Mouse (Mus musculus) limb, embryonic 13.5 days (tissue): ENCODE results near the gene Pde1a. TPM values are rescaled to one million over a fixed set of nuclear protein-coding genes. Genes with fewer than 3 reads are reported as not detected.
A peak's percentile ranks its signal among the peaks of the same experiment; 100 is the strongest.

Experiments
- ATAC-seq: fragments of 200-750 bp; cut with Nextera tagmentation; 2 replicates; pipeline ENCODE4 v1.8.0; 2017; ENCODE audit warnings: low read depth, moderate number of reproducible peaks, moderate TSS enrichment; ENCODE audit not compliant: low FRiP score
- H3K27ac ChIP-seq: fragments of 300-500 bp; sonication (generic); 2 replicates; pipeline ENCODE4 v1.5.1; 2015; ENCODE audit warnings: inconsistent platforms, mild to moderate bottlenecking, moderate library complexity
- H3K27me3 ChIP-seq: fragments of 300-500 bp; sonication (generic); 2 replicates; pipeline ENCODE4 v1.6.1; 2015; ENCODE audit warnings: mild to moderate bottlenecking, inconsistent platforms
- H3K36me3 ChIP-seq: fragments of 300-500 bp; sonication (generic); 2 replicates; pipeline ENCODE4 v1.6.1; 2015; ENCODE audit warnings: inconsistent platforms, mild to moderate bottlenecking, moderate library complexity
- H3K4me1 ChIP-seq: fragments of 300-500 bp; sonication (generic); 2 replicates; pipeline ENCODE4 v1.6.1; 2015; ENCODE audit warnings: inconsistent platforms
- H3K4me2 ChIP-seq: fragments of 300-500 bp; sonication (generic); replicated peaks from 2 replicates; pipeline ENCODE4 v1.6.1; 2015; ENCODE audit warnings: inconsistent platforms, mild to moderate bottlenecking, moderate library complexity
- H3K4me3 ChIP-seq: fragments of 300-500 bp; sonication (generic); 2 replicates; pipeline ENCODE4 v1.5.1; 2015; ENCODE audit warnings: moderate library complexity, mild to moderate bottlenecking, inconsistent platforms
- H3K9ac ChIP-seq: fragments of 300-500 bp; sonication (generic); 2 replicates; pipeline ENCODE4 v1.6.1; 2015; ENCODE audit warnings: mild to moderate bottlenecking, inconsistent platforms
- H3K9me3 ChIP-seq: fragments of 300-500 bp; sonication (generic); 2 replicates; pipeline ENCODE4 v1.6.1; 2016; ENCODE audit warnings: inconsistent platforms
- WGBS: fragments of 180-500 bp; shearing (Covaris S2); methylation state at CpG from one replicate; pipeline ENCODE4 v1.1.7; 2015; 5-methylcytosine and 5-hydroxymethylcytosine counted together
- polyA plus RNA-seq: library from polyadenylated mRNA; unstranded; fragments of >200 nt; fragmentation: Nextera tagmentation; extraction: Ambion mirVana; gene quantifications from 2 replicates; pipeline ENCODE4 v1.2.1, GENCODE M21; 2015

The Pde1a gene
- polyA plus RNA-seq: 5.0 and 5.9 TPM in 2 replicates

GRCm38 (mm10) chr2:80128861-80129698, at the start of gene Pde1a:
TSS of gene Pde1a (minus strand) at chr2:80129458.
- peaks cover 16% of the 10 kb centered on the region for H3K4me1 ChIP-seq
- peak; percentile 90 for ATAC-seq
- no peaks in the 10 kb centered on the region for H3K9me3 ChIP-seq
- H3K4me2 ChIP-seq: peak within 1 kb of the TSS; percentile 69
- WGBS: 7% methylated on average over 21 of the region's 21 CpGs
- H3K36me3 ChIP-seq: no peaks in the 10 kb centered on the region
- peak within 1 kb of the TSS; percentile 39 for H3K4me3 ChIP-seq
- peak within 1 kb of the TSS; percentile 15; the same call in 1 of the 2 replicates for H3K27ac ChIP-seq
- H3K27me3 ChIP-seq: no peaks in the 10 kb centered on the region
- peak within 1 kb of the TSS; percentile 13 for H3K9ac ChIP-seq

GRCm38 (mm10) chr2:80178608-80179280, 49.5 kb upstream of the Pde1a start:
- WGBS: 58% methylated on average over 4 of the region's 4 CpGs
- no peak overlapping the region for H3K27ac ChIP-seq
- ATAC-seq: no peak
- H3K4me2 ChIP-seq: no peak overlapping the region
- H3K27me3 ChIP-seq: no peaks in the 10 kb centered on the region
- no peaks in the 10 kb centered on the region for H3K4me1 ChIP-seq
- no peaks in the 10 kb centered on the region for H3K9me3 ChIP-seq
- no peaks in the 10 kb centered on the region for H3K36me3 ChIP-seq
- no peak overlapping the region for H3K4me3 ChIP-seq
- no peak overlapping the region for H3K9ac ChIP-seq

DNA sequence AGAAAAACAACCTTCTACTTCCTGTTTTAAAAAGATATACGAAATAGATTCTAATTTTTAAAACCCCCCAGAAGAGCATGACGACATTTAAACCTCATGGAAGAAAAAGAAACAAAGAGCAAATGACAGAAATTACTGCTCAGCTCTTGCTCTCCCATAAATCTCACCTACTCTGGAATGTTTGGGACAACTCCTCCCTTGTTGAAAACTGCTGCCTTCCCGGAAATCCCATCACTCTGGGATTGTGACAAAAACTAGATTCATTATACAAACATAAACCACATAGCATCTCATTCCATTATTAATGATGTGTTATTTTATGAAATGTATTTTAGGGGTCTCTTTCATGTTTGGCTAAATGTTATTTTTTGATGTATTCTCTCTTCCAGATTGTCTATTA, 48.9 kb upstream of the Pde1a start:
- 46% methylated on average over 3 of the region's 3 CpGs for WGBS
- H3K27ac ChIP-seq: no peak overlapping the region
- no peak overlapping the region for H3K9ac ChIP-seq
- no peaks in the 10 kb centered on the region for H3K4me1 ChIP-seq
- ATAC-seq: no peak
- no peaks in the 10 kb centered on the region for H3K9me3 ChIP-seq
- no peaks in the 10 kb centered on the region for H3K27me3 ChIP-seq
- H3K4me3 ChIP-seq: no peak overlapping the region
- H3K36me3 ChIP-seq: no peaks in the 10 kb centered on the region
- no peak overlapping the region for H3K4me2 ChIP-seq

DNA sequence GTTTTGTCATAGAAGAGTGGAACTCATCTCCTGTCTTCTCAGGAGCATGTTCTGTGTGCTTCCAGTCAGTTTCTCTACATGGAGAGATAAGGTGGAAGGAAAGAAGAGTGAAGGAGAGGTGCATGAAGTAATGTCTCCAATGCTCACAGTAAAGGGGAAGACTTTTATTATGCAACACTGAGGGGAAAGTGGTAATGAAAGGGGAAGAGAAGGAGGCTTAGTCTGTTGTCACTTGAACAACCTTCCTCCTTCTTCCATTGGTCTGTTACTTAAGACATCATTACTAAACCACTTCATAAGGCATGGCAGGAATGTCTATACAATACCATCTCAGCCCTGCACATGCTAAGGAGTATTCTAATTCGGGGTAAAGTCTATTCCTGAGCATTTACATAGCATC, 38.8 kb upstream of the Pde1a start:
- Histone ChIP-seq H3K4me2 (no peak overlapping the region), H3K4me1 (no peaks in the 10 kb centered on the region), H3K9ac (no peak overlapping the region), H3K9me3 (no peaks in the 10 kb centered on the region), H3K27ac (no peak overlapping the region), H3K27me3 (no peaks in the 10 kb centered on the region), H3K4me3 (no peak overlapping the region), H3K36me3 (no peaks in the 10 kb centered on the region)
- 90% methylated on average over 1 of the region's 1 CpGs for WGBS
- ATAC-seq: no peak

DNA sequence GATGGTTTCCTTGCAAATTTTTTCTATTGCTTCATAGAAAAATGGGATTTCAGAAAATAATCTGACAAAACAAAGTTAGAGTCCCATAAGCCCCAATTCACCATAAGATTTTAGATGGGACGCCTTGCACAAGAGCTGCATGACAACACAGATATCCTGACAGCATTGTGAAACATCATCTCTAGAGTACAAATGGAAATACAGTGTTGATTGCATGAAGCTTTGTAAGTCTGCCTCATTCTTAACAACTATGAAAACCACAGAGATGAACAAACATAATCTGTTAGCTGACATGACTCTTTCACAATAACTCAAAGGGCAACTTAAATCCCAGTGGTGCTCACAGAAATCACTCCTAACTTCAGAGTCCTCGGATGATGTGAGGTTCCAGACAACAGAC, 29.5 kb upstream of the Pde1a start:
- Histone ChIP-seq H3K9ac (no peak overlapping the region), H3K4me2 (no peak overlapping the region), H3K36me3 (no peaks in the 10 kb centered on the region), H3K4me3 (no peak overlapping the region), H3K9me3 (no peaks in the 10 kb centered on the region), H3K27ac (no peak overlapping the region), H3K4me1 (no peaks in the 10 kb centered on the region), H3K27me3 (no peaks in the 10 kb centered on the region)
- 89% methylated on average over 2 of the region's 2 CpGs for WGBS
- no peak for ATAC-seq

DNA sequence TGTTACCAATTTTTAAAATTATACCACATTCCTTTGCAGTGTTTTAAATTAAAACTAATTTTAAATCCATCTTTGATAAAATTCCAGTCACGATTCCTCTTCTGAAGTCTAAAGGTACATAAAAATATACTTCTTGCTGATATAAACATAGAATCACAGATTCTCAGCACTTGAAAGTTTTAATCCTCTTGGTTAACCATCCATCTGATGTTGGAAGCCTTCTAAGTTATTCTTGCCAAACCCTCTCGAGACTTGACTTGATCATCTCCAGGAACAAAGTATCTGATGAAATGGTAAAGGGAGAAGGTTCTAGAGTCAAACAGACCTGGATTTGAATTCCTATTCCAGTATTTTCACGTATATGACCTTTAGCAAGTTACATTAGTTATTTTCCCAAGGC, 28.9 kb upstream of the Pde1a start:
- 87% methylated on average over 3 of the region's 3 CpGs for WGBS
- ATAC-seq: no peak
- no peaks in the 10 kb centered on the region for H3K9me3 ChIP-seq
- H3K36me3 ChIP-seq: no peaks in the 10 kb centered on the region
- H3K4me3 ChIP-seq: no peak overlapping the region
- H3K4me1 ChIP-seq: no peaks in the 10 kb centered on the region
- H3K27me3 ChIP-seq: no peaks in the 10 kb centered on the region
- no peak overlapping the region for H3K9ac ChIP-seq
- H3K4me2 ChIP-seq: no peak overlapping the region
- no peak overlapping the region for H3K27ac ChIP-seq

DNA sequence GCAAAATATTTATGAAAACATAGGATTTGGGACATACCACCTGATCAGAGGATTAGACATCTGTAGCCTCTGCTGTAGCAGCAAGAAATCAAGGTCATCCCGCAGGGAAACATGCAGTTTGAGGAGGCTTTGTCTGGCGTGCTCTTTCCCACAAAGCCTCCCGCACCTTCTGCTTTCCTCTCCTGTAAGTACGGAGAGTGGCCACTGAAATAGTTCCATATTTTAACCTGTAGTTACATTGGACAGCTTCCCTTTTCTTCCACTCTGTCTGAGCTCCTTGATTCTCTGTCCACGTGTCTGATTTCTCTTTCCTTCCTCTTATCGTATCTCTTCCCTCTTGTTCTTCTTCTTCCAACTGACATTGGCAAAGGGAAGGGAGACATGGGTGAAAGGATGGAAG, 20.8 kb upstream of the Pde1a start:
- no peak for ATAC-seq
- Histone ChIP-seq H3K4me3 (no peak overlapping the region), H3K27ac (no peak overlapping the region), H3K4me2 (no peak overlapping the region), H3K9me3 (no peaks in the 10 kb centered on the region), H3K27me3 (no peaks in the 10 kb centered on the region), H3K9ac (no peak overlapping the region), H3K4me1 (no peaks in the 10 kb centered on the region), H3K36me3 (no peaks in the 10 kb centered on the region)
- 74% methylated on average over 6 of the region's 6 CpGs for WGBS

DNA sequence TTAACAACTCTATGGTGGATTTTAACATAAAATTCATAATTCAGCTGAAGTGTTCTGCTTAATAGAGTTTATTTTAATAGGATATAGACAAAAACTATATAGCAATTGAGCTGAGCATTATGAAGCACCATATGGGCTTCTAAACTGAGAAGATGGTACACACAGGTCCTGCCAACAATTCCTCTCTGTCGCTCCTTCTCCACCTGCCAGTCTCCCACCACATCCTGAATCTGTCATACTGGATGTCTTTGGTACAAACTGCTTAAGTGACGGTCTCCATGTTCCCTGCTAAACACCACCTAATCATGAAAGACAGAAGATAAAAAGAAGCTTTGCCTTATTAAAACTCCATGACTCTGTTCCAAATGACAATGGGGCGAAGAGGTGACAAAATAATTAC, 20.1 kb upstream of the Pde1a start:
- no peaks in the 10 kb centered on the region for H3K36me3 ChIP-seq
- no peaks in the 10 kb centered on the region for H3K4me1 ChIP-seq
- ATAC-seq: no peak
- no peak overlapping the region for H3K9ac ChIP-seq
- no peaks in the 10 kb centered on the region for H3K9me3 ChIP-seq
- WGBS: 75% methylated on average over 3 of the region's 3 CpGs
- no peak overlapping the region for H3K4me2 ChIP-seq
- H3K27me3 ChIP-seq: no peaks in the 10 kb centered on the region
- H3K27ac ChIP-seq: no peak overlapping the region
- no peak overlapping the region for H3K4me3 ChIP-seq

- 71% methylated on average over 3 of the region's 3 CpGs for WGBS
Measured at GRCm38 (mm10) chr2:80135076-80135475, 5.8 kb upstream of the Pde1a start.

DNA sequence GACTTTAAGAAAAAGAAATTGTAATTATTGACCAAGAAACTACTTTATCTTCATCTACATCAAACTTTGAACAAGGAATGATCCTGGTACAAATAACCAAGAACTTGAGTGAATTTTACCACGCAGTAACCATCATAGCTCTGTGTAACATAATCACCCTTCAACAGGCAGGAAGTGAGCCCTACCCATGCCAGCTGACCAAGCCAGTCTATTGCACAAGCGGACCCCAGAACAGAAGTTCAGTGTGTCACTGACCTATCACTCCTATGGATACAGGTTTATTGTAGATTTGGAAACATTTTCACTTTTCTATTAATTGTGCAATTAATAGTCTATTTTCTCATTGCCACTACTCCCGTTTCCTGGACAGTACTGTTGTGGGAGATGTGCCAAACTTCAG, 3.4 kb upstream of the Pde1a start:
- WGBS: 89% methylated on average over 3 of the region's 3 CpGs
- Histone ChIP-seq H3K9ac (no peak overlapping the region), H3K27ac (no peak overlapping the region), H3K9me3 (no peaks in the 10 kb centered on the region), H3K27me3 (no peaks in the 10 kb centered on the region), H3K4me1 (peaks cover 16% of the 10 kb centered on the region), H3K4me3 (no peak overlapping the region), H3K36me3 (no peaks in the 10 kb centered on the region), H3K4me2 (no peak overlapping the region)
- ATAC-seq: no peak

More at GRCm38 (mm10) chr2:80135076-80135475, 5.8 kb upstream of the Pde1a start:
- no peak overlapping the region for H3K4me3 ChIP-seq
- no peaks in the 10 kb centered on the region for H3K27me3 ChIP-seq
- H3K36me3 ChIP-seq: no peaks in the 10 kb centered on the region
- no peak overlapping the region for H3K9ac ChIP-seq
- H3K9me3 ChIP-seq: no peaks in the 10 kb centered on the region
- H3K4me2 ChIP-seq: no peak overlapping the region
- no peaks in the 10 kb centered on the region for H3K4me1 ChIP-seq
- no peak overlapping the region for H3K27ac ChIP-seq
- ATAC-seq: no peak

DNA sequence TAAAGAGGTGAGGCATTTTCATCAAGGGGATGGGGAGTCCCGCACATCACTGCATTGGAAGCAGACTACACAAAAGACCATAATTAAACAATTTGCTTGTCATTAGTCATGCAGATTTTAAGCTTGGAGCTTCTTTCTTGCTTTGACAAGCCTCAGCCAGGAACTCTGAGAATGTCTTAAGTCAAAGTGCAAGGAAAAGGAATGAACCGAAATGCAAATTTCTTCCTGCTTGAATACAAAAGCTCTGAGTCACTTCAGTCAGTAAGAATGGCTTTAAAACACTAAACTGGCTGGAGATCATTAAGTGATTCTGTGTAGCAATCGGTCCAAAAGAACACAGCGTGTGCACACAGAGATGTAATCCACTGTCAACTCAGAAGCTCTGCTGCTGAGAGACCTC, 2.6 kb downstream of the Pde1a start:
- Histone ChIP-seq H3K4me2 (no peak overlapping the region), H3K36me3 (no peaks in the 10 kb centered on the region), H3K9ac (no peak overlapping the region), H3K27me3 (no peaks in the 10 kb centered on the region), H3K4me1 (peaks cover 16% of the 10 kb centered on the region), H3K4me3 (no peak overlapping the region), H3K27ac (no peak overlapping the region), H3K9me3 (no peaks in the 10 kb centered on the region)
- ATAC-seq: no peak
- 45% methylated on average over 4 of the region's 4 CpGs for WGBS

GRCm38 (mm10) chr2:80086891-80087290, 42.4 kb downstream of the Pde1a start:
- Histone ChIP-seq H3K4me3 (no peak overlapping the region), H3K9me3 (no peaks in the 10 kb centered on the region), H3K36me3 (no peaks in the 10 kb centered on the region), H3K27me3 (no peaks in the 10 kb centered on the region), H3K4me2 (no peak overlapping the region), H3K9ac (no peak overlapping the region), H3K4me1 (no peaks in the 10 kb centered on the region), H3K27ac (no peak overlapping the region)
- 75% methylated on average over 2 of the region's 2 CpGs for WGBS
- peak; percentile 64; the same call in 1 of the 2 replicates for ATAC-seq
